Mouse (Mus musculus): ENCODE results near the gene Fibp. TPM values are rescaled to one million over a fixed set of nuclear protein-coding genes. Genes with fewer than 3 reads are reported as not detected.
A peak's percentile ranks its signal among the peaks of the same experiment; 100 is the strongest.
"Not testable (repeated sequence)": the region's sequence is repeated elsewhere in the genome, so short reads cannot be mapped to it uniquely, and the experiment has no call there.

The Fibp gene
- polyA plus RNA-seq, 1 experiment: 53.1 TPM

DNA sequence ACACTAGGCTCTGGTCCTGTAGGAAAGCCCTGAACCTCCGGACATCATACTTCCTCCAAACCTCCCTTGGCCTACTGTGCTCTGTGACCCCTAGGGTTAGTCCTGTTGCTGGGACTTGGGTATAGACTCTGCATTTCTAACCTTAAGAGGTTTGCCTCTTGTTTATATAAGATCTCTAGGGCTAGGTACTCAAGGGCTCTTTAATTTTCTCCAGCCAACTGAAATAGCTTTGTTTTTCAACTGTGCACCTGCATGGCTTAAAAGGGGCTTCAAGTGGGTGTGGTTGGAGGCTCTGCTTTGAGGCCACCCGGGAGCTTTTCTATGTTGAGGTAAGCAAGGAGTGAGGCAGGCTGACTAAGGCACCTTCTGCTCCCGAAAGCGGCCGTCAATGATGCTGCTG lies 24.1 kb downstream of the Fibp start:
- Histone ChIP-seq H3K27ac (ENCODE audit: insufficient read depth, low read length) (no peak overlapping the region), H3K4me1 (ENCODE audit: control insufficient read depth, insufficient read depth, low read length) (peaks cover 4% of the 10 kb centered on the region; the same call in 1 of the 2 replicates), H3K4me3 (ENCODE audit: insufficient read depth, low read length) (no peak overlapping the region)
- TF ChIP-seq POLR2A (IDR thresholded peaks at IDR 0.05; ENCODE audit: low read depth, low read length): no peak; the same call in 1 of the 2 replicates
- no peak for TF ChIP-seq CTCF (IDR thresholded peaks at IDR 0.05; ENCODE audit: borderline replicate concordance, insufficient read depth, low read length)

DNA sequence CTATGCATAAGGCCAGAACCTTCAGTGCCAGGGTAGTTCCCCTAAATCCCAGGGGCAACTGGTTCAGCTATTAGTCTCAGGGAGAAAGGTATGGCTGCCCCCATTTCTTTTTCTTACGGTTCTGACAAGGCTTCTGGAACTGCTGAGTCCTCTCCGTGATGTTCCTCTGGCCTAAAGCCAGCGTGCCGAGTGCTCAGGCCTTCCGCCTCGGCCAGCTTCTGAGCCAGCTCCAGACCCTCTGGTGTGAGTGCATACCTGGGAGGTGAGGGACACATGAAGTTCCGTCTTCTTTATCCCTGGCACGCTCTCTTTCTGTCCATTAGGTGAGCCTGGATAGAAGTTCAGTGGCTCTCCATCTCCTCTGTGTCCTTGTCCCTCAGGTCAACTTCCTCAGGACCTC lies 25.0 kb downstream of the Fibp start:
- TF ChIP-seq CTCF (IDR thresholded peaks at IDR 0.05; ENCODE audit: borderline replicate concordance, insufficient read depth, low read length): no peak
- peak; percentile 43; the same call in 1 of the 2 replicates for TF ChIP-seq POLR2A (IDR thresholded peaks at IDR 0.05; ENCODE audit: low read depth, low read length)
- Histone ChIP-seq H3K4me1 (ENCODE audit: control insufficient read depth, insufficient read depth, low read length) (peaks cover 4% of the 10 kb centered on the region; the same call in 1 of the 2 replicates), H3K27ac (ENCODE audit: insufficient read depth, low read length) (no peak overlapping the region), H3K4me3 (ENCODE audit: insufficient read depth, low read length) (no peak overlapping the region)

GRCm38 (mm10) chr19:5485821-5486220 lies 25.4 kb downstream of the Fibp start:
- Histone ChIP-seq H3K4me1 (ENCODE audit: control insufficient read depth, insufficient read depth, low read length) (peaks cover 4% of the 10 kb centered on the region; the same call in 1 of the 2 replicates), H3K27ac (ENCODE audit: insufficient read depth, low read length) (no peak overlapping the region), H3K4me3 (ENCODE audit: insufficient read depth, low read length) (no peak overlapping the region)
- TF ChIP-seq POLR2A (IDR thresholded peaks at IDR 0.05; ENCODE audit: low read depth, low read length) (no peak), CTCF (IDR thresholded peaks at IDR 0.05; ENCODE audit: borderline replicate concordance, insufficient read depth, low read length) (no peak)

DNA sequence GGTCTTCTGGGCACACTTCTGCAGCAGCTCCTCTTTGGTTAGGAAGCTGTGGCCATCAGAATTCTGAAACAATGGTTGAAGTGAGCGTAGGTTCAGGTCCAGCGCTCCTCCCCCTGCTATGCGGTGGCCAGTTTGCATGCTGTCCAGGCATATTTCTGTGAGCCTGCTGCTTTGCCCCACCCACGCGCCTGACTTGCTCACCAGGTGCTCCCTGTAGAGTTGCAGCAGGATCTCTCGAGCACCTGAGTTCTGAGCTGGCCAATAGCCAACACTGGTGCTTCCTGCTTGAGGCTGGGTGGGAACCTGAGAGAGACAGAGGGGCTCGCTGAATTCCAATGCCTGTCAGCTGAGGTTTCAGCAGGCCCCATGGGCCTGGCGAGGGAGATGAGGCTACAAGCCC lies 25.9 kb downstream of the Fibp start:
- Histone ChIP-seq H3K4me3 (ENCODE audit: insufficient read depth, low read length) (no peak overlapping the region), H3K27ac (ENCODE audit: insufficient read depth, low read length) (no peak overlapping the region), H3K4me1 (ENCODE audit: control insufficient read depth, insufficient read depth, low read length) (peaks cover 4% of the 10 kb centered on the region; the same call in 1 of the 2 replicates)
- no peak for TF ChIP-seq CTCF (IDR thresholded peaks at IDR 0.05; ENCODE audit: borderline replicate concordance, insufficient read depth, low read length)
- TF ChIP-seq POLR2A (IDR thresholded peaks at IDR 0.05; ENCODE audit: low read depth, low read length): peak; percentile 50; the same call in 1 of the 2 replicates

DNA sequence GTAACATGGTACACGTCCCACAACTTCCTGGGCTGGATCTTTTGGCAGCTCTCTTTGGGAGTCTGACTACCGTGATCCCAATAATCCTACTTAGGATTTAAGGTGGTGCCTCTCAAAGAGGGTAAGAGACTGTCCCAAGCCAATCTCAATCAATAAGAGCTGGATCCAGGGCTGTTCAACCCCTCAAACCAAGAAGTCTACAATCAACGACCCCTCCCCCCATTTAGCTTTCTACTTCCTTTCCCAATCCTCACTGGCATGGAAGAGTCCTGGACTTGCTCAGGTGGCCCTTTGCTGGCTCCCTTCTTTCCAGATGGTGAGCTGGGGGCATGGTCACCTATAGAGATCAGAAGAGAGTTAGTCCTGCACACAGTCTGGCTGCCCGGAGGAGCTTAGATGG lies 26.4 kb downstream of the Fibp start:
- TF ChIP-seq CTCF (IDR thresholded peaks at IDR 0.05; ENCODE audit: borderline replicate concordance, insufficient read depth, low read length) (no peak), POLR2A (IDR thresholded peaks at IDR 0.05; ENCODE audit: low read depth, low read length) (peak; percentile 30; the same call in 1 of the 2 replicates)
- Histone ChIP-seq H3K4me1 (ENCODE audit: control insufficient read depth, insufficient read depth, low read length) (peaks cover 4% of the 10 kb centered on the region; the same call in 1 of the 2 replicates), H3K4me3 (ENCODE audit: insufficient read depth, low read length) (no peak overlapping the region)

GRCm38 (mm10) chr19:5487768-5488550 lies 27.5 kb downstream of the Fibp start, which contains the start of gene Mus81:
Gene Mus81, minus strand, starts transcription at chr19:5488402.
- H3K4me3 ChIP-seq (ENCODE audit: insufficient read depth, low read length): peak within 1 kb of the TSS; percentile 66
- H3K27ac ChIP-seq (ENCODE audit: insufficient read depth, low read length): peak within 1 kb of the TSS; percentile 99
- TF ChIP-seq POLR2A (IDR thresholded peaks at IDR 0.05; ENCODE audit: low read depth, low read length): peak; percentile 92
- peak; percentile 78 for TF ChIP-seq CTCF (IDR thresholded peaks at IDR 0.05; ENCODE audit: borderline replicate concordance, insufficient read depth, low read length)

More for the DNA sequence above, 26.4 kb downstream of the Fibp start:
- peak overlapping the region; percentile 95; the same call in 1 of the 2 replicates for H3K27ac ChIP-seq (ENCODE audit: insufficient read depth, low read length)

GRCm38 (mm10) chr19:5488878-5489571 lies 28.6 kb downstream of the Fibp start:
- TF ChIP-seq POLR2A (IDR thresholded peaks at IDR 0.05; ENCODE audit: low read depth, low read length) (peak; percentile 90), CTCF (IDR thresholded peaks at IDR 0.05; ENCODE audit: borderline replicate concordance, insufficient read depth, low read length) (no peak)
- Histone ChIP-seq H3K4me3 (ENCODE audit: insufficient read depth, low read length) (peak overlapping the region; percentile 13), H3K27ac (ENCODE audit: insufficient read depth, low read length) (peak overlapping the region; percentile 99), H3K4me1 (ENCODE audit: control insufficient read depth, insufficient read depth, low read length) (peaks cover 4% of the 10 kb centered on the region; the same call in 1 of the 2 replicates)

More at GRCm38 (mm10) chr19:5487768-5488550, 27.5 kb downstream of the Fibp start, which contains the start of gene Mus81:
- H3K4me1 ChIP-seq (ENCODE audit: control insufficient read depth, insufficient read depth, low read length): peaks cover 4% of the 10 kb centered on the region; the same call in 1 of the 2 replicates

DNA sequence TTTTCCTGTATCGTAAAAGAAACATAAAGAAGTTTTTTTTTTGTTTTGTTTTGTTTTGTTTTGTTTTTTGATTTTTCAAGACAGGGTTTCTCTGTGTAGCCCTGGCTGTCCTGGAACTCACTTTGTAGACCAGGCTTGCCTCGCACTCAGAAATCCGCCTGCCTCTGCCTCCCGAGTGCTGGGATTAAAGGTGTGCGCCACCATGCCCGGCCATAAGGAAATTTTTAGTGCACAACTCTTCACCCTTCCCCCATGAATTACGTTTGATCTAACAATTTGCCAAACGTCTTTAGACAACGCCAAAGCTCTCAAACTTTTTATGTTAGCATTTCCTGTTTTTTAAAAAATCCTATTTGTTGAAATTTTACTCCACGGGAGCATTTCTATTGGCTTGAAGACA lies 29.3 kb downstream of the Fibp start:
- H3K4me1 ChIP-seq (ENCODE audit: control insufficient read depth, insufficient read depth, low read length); H3K4me3 ChIP-seq (ENCODE audit: insufficient read depth, low read length): not testable (repeated sequence)
- peak overlapping the region; percentile 87 for H3K27ac ChIP-seq (ENCODE audit: insufficient read depth, low read length)

DNA sequence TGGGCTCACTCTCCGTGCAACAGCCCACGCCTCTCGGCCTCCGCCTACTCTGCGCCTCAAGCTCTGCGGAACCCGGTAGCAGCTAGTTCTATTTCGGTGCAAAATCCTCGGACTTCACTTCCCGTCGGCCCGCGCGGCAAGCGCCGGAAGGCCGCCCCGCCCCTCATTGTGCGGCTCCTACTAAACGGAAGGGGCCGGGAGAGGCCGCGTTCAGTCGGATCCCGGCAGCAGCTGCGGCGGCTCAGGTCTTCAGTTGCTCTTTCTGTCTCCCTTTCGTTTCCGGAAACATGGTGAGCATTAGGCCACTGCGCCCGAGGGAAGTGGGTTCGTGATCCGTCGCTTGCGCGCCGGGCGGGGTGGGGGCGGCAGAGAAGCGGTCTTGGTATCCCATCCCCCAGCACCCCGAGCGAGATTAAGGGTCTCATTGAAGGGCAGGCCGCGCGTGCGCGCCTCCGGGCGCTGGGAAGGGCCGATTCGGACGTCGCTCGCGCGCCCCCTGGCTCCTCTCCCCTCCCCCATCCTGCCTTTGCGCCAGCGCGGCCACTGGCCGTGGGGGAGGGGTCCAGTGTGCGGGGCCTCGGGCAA lies 30.0 kb downstream of the Fibp start, which contains the start of gene Cfl1:
Cfl1 (plus strand) TSS at position 143 of the 585 bp plus-strand sequence.
- Histone ChIP-seq H3K4me1 (ENCODE audit: control insufficient read depth, insufficient read depth, low read length) (peaks cover 4% of the 10 kb centered on the region; the same call in 1 of the 2 replicates), H3K4me3 (ENCODE audit: insufficient read depth, low read length) (peak within 1 kb of the TSS; percentile 72), H3K27ac (ENCODE audit: insufficient read depth, low read length) (peak within 1 kb of the TSS; percentile 93)
- TF ChIP-seq POLR2A (IDR thresholded peaks at IDR 0.05; ENCODE audit: low read depth, low read length) (peak; percentile 96), CTCF (IDR thresholded peaks at IDR 0.05; ENCODE audit: borderline replicate concordance, insufficient read depth, low read length) (no peak)
